Mouse (Mus musculus) layer of hippocampus, adult 9-11 months (tissue): Measurements from ENCODE around the gene Alkbh6.
A peak's percentile ranks its signal among the peaks of the same experiment; 100 is the strongest.

Experiments
- DNase-seq: peaks from one replicate; pipeline ENCODE4 v3.0.0; 2022

Gene Alkbh6

DNA sequence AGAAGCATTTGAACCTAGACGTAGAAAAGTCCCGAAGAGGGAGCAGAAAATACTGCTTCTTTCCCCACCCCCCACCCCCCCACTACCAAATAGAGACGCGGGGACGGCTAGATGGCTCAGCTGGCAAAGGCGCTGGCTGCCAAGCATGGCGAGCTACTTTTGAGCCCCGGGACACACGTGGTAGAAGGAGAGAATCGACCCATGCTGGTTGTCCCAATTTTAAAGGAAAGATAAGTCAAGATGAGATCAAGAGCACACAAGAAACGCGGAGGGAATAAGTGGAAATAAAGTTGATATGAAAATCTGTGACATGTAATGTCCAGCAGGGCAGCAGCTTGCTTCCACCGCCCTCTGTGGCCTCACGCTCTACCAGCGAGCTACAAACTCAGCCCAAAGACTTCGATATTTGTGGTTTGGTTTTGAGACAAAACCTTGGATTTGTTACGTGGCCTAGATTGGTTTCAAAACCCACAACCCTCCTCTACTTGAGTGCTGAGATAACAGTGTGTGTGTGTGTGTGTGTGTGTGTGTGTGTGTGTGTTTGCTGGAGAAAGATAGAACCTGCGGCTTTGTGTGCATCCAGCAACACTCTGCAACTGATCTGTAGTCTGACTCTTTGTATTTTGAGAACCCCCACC is 24.2 kb downstream of the Alkbh6 start:
- DNase-seq, result no peak

DNA sequence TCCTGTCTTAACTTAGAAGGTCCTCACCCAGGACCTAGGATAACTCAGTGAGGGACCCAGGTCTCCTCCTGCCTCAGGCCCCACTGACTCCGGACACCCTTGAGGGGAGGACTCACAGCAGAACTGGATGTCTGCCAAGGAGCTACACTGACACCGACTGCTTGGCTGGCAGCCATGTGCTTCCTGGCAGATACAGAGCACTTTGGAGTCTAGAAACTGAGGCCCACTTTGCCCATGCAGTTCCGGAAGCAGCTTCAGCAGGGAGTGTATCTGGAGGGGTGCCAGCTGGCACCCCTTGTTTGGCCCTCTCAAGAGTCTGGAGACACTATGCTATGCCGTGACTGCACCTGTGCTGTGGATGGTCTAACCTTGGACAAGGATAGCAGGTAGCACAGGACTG is 24.9 kb downstream of the Alkbh6 start:
- peak; percentile 78 for DNase-seq

DNA sequence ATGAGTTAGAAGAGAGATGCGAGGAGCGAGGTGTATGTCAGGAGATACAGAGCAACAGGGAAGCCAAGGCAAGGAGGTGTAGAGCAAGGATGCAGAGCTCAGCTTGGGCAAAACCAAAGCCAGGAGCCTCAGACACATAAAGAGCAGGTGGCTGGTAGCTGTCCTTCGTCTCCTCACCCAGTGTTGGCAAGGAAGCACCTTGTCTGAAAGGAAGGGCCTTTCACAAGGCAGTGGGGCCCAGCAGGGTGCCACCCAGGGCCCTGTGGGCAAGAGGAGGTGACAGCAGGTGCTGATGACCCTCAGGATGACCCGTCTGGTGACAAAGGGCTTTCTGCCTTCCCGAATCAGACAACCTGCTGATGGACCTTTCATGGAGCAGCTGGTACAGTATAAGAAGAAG is 26.0 kb downstream of the Alkbh6 start:
- DNase-seq, result no peak

DNA sequence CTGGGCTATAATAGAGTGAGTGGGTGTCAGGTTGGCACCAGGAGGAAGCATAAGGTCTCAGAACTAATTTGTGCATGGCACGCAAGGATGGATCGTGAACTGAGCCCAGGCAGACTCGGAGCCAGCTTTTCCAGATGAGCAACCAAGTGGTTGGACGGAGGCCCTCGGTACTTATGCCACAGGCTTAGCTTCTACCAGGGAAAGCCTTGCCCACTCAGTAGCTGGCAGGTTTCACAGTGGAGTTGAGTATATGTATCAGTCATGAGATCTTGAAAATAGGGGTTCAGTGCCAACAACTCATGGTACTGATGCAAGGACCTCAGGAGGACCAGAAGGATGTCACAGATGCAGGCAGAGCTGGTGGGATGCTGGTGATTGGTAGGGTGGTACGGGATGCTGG is 27.2 kb downstream of the Alkbh6 start:
- DNase-seq, result peak; percentile 67

DNA sequence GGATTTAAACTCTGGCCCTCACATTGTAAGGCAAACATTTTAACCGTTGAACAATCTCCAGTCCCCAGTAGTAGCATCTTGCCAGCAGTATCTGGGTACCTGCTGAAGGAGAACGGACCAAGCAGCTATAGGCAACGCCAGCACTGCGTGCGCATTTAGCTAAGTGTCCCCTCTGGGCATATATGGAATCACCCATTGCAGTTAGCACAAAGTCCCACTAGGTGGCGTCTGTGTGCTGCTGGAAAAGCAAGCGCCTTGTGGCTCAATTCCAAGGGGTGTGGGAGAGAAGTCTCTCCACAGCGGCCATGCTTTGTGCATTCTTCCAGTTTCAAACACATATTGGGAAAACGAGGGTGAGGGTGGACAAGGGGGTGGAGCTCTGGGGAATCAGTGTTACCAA is 27.9 kb downstream of the Alkbh6 start:
- peak; percentile 85 for DNase-seq

DNA sequence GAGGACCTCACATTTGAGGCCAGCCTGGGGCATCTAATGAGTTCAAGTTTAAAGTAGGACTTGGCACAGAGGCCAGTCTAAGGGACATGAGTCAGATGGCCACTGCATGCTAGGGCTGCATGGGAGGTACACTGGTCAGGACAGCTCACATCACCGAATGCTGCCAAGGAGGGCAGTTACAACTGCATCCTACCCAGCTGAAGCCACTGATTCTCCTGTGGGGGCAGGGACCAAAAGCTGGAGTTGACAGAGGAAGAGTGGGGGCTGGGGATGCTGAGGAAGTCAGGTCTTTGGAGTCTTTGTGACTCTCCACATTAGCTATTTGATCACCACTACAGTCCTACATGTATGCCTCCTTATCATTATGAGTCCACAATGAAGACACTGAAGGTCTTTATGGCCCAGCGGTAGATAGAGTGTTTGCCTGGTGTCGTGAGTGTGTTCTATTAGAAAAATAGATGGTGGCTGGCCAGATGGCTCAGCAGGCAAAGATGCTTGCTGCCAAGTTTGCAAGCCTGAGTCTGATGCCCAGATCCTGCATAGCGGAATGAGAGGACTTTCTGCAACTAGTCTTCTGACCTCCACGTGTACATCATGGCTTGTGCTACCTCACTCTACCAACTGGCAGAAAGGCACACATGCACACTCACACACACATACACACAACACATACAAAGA is 31.1 kb downstream of the Alkbh6 start:
- DNase-seq, result no peak

DNA sequence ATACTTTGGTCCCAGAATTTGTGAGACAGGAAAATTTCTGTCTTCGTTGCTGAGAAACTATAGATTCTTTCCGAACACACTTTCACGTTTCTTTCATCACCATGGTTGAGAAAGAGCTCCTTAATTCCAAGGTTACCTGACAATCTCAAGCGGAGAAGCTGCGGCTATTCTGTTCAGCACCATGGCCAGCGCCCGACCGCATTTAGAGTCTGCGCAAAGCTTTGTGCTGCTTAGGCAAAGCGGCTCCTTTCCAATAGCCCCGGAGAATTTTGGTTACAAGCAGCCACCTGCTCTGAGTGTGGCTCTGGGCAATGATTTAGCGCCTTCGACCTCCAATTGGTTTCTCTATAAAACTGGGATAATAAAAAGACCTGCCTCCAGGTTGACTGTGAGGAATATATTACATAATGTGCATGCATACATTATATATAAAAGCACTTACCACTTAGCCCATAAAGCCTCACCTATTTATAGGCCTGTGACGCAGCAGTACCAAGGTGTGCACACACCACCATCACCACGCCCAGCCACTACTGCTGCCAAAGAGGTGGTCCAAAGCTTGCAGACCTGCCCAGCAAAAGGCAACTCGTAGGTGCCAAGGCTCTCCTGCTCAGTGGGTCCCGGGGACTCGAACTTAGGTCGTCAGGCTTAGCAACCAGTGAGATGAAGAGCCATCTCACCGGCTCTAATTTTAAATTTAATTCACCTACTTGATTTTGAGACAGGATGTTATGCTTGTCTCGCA is 38.3 kb downstream of the Alkbh6 start:
- no peak for DNase-seq

DNA sequence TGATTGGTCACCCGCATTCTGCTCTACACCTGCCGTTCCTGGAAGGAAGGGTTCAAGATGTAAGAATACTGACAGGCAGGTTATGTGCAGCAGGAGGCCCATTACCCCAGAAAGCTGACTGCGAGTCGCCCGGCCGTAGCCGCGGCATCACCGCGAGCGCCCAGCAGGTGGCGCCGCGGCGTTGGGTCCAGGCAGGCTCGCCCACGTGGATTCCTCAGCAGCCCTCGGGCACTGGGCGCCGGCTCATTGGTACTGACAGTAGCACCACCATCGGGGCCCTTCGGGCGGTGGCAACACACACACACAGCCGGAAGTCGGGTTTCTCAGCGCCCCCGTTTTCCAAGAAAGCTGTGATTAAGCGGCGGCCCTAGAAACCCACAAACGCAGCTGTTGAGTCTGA is 39.3 kb downstream of the Alkbh6 start:
- peak; percentile 83 for DNase-seq

DNA sequence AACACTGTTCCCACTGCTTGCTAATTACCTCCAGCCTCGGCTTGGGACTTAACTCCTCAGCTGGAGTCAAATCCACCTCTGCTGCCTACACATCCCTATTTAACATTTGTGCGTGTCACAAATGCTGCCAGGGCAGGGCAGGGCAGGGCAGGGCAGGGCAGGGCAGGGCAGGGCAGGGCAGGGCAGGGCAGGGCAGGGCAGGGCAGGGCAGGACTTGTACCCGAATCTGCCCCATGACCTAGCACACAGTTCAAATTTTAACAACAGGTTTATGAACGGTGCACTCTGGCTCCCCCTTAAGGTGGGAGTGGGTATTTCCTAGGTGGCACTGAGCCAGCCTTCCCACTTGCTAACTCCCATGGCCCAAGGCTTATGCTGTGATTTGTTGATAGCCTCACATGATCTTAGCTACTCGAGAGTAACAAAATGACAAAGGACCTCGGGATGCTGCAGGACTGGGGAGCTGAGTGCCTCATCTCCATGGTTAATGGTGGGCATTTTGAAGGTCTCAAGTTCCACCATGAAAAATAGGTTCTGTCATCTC is 44.8 kb downstream of the Alkbh6 start:
- DNase-seq, result peak; percentile 53

DNA sequence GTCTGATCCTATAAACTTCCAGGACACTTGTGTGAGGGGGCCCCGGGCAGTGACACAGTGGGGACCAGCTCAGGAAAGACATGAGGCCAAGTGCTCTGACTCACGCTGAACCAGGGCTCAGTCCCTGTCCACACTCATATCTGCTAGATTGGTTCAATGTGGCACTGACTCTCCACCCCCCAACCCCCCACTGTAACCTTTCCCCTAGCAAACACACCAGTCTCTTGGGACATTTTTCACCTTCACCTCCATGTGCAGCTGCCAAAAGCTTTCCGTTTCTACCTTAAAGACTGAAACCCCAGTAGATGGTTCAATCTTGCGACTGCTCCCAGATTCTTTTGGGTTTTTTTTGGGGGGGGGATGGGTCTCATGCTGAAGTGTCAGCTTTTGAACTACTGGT is 45.5 kb downstream of the Alkbh6 start:
- DNase-seq, result no peak

DNA sequence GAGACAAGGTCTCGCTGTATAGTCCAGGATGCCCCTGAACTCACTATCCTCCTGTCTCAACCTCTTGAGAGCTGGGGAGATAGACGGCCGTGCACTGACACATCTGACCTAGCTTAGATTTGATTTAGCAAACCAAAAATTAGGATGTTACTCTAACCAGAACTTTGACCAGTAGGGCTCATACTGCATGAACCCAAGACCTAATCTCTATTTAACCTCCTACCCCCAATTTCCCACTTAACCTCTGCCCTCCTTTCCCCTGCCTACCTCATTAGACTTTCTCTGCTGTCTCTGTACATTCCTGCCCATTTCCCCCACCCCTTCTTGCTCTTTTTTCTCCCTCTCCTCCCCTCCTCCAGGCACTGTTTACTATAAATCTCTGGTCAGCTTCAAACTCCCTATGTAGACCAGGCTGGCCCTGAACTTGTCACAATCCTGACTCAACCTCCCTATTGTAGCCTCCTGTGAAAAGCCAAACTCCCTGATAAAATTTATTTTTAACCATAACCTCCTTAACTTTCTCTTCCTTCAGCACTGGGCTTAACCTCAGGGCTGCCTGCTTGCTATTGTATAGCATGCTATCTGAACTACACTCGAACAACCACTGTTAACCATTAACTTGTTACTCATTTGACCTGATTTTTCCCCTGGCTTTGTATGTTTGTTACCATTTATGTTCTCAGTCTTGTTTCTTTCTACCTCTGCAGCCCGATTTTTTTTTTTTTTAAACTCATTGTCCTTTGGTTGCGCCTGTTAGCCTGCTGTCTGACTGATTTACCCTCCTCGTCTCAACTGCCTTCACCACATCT is 50.1 kb downstream of the Alkbh6 start:
- no peak for DNase-seq

DNA sequence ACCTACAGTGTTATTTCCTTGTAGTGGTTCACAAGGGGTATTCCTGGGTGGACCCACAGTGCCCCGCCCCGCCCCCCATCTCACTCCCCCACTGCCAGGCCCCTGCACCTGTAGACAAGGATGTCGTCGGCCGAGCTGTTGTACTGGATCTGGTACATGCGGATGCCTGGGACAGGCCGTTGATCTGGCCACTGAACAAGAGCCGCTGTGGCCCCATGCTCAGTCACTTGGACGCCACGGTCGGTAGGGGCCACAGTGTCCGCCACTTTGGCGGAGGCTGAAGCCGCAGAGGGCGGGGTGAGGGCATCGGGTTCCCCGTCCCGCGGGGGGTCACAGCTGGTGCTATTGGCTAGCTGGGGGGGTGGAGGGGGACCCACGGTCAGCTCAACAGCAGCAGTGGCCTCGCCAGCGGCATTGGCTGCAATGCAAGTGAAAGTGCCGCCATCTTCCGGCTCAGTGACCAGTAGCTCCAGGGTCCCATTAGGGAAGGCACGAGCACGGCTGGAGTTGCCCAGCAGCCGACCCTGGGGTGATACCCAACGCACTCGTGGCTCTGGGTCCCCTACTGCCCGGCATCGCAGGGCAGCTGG is 50.9 kb downstream of the Alkbh6 start:
- no peak for DNase-seq

DNA sequence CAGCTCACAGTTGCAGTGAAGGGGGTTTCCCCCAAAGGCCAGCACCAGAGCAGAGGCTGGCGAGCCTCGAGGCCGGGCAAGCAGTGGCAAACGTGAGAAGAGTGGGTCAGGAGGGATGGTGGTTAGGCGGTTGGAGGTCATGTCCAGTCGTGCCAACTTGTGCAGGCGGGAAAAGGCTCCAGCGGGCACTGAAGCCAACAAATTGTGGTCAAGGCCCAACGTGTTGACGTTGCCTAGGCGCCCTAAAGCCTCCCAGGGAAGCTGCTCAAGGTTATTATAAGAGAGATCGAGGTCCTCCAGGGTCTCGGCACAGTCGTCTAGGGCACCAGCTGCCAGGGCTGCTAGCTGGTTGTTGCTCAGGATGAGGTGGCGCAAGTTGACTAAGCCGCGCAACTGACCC is 51.5 kb downstream of the Alkbh6 start:
- DNase-seq, result no peak

DNA sequence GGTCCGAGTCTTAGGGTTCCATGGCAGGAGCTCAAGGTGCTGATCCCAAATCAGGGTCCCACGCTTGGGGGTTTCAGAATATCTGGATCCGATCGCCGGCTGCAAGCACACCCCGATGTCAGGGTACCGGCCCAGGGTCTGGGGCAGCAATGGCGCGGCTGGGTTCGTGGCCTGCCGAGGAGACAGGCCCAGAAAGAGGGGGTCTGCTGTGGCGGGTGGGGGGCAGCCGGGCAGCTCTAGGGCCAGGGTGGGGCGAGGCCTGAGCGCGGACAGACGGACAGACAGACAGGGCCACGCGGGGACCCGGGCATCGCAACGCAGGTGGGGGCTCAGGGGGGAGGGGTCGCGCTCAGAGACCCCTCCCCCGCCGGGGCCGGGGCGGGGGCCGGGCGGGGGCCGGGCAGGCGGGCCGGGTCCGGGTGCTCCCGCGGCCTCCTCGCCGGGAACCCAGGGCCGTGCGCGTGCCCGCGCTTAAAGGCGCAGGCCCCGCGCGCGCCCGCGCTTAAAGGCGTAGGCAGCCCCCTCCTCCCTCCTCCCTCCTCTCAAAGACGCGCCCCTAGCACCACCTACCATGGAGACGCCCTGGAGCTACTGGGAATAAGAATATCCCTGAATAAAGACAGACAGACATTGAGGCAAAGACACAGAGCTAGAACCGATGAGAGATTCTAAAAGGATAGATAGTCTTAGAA is 54.3 kb downstream of the Alkbh6 start, which contains the start of gene Lrfn3:
Gene Lrfn3, minus strand, starts transcription at position 121 of the 692 bp plus-strand sequence.
- peak; percentile 76 for DNase-seq

DNA sequence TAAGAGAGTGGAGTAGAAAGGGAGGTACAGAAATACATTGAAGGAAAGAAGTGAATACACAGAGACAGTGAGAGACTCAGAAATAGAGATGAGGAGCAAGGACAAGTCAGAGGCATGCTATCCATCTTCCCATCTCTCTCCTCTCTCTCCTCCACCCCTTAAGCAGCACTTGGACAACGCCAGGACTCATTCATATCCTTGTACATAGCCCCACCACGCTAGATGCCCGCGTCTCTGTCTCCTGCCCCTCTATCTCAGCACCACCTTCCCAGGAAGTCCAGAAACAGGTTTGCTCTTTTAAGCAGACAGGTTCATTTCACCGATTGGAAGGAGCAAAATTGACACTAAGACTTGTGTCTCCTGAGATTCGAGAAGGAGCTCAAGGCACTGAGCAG is 54.8 kb downstream of the Alkbh6 start:
- DNase-seq, result no peak
